Mouse (Mus musculus) heart, postnatal 36 days (tissue): ENCODE results near the gene Cebpz. TPM values are rescaled to one million over a fixed set of nuclear protein-coding genes. Genes with fewer than 3 reads are reported as not detected.
A peak's percentile ranks its signal among the peaks of the same experiment; 100 is the strongest.

Experiments used
- DNase-seq, 2 experiments: peaks; one replicate each; pipeline ENCODE4 v3.0.0; 2021 to 2022
- intact Hi-C: fragments of 180-260 bp; cut with DNase I; formaldehyde crosslinking; loops from one replicate; pipeline ENCODE4 v1.15.1; 2025
- total RNA-seq, 2 experiments: library from RNA; stranded (reverse); gene quantifications; 2 replicates each; pipeline ENCODE4 v1.2.3; 2021

Gene Cebpz
- total RNA-seq: 10 to 100 TPM; 20.7 to 25.2 TPM

- intact Hi-C loops: loop anchor here (5.0 kb wide), 2 partner anchors 86 to 99 kb away; partner anchors contain the start of genes Gpatch11, Heatr5b and Prkd3
- peak; percentile 95 for DNase-seq
Measured at GRCm38 (mm10) chr17:78936466-78937228, at the start of gene Cebpz, which contains the start of gene Ndufaf7. Cebpz (minus strand) TSS chr17:78937066. Ndufaf7 (plus strand) TSS chr17:78937136.

DNA sequence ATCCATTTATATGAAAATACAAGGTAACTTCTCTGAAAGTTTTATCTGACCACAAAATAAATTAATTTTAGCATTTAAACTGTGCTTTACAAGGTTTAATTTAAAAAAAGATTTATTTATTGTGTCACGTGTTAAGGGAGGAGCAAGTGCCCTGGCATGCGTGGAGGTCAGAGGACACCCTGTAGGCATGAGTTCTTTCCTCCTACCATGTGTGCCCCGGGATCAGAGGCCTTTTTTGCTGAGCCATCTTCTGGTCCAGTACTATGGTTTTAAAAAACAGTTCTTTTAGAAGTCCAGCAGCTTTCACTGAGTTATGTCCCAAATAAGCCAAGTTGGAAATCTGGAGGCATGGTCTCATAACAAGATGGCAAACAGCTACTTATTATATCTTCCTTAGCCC is 46.9 kb upstream of the Cebpz start:
- intact Hi-C loops: loop anchor here (5.0 kb wide), 1 partner anchor 594 kb away; no protein-coding TSS in a partner anchor
- DNase-seq: no peak

DNA sequence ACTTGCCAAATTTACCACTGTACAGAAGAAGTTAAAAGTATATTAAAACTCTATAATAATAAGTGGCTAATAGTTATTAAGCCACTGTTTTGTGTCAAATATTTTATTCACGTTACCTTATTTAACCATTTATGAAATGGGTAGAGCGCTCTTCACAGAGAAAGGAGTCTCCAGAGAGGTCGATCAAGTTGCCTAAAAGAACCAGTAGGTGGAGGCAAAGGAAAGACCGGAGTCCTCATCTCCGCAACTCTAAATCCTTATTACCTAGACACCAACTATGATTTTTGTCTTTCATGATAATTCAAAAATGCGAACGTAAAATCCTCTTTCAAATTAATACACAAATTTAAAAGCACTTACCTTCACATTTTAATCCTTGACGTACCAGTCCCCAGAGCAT is 46.3 kb upstream of the Cebpz start:
- intact Hi-C loops: loop anchor here (5.0 kb wide), 1 partner anchor 594 kb away; no protein-coding TSS in a partner anchor
- DNase-seq: no peak

- intact Hi-C loops: no loop called here
- DNase-seq: no peak
Measured at GRCm38 (mm10) chr17:78968500-78968899, 31.6 kb upstream of the Cebpz start.

DNA sequence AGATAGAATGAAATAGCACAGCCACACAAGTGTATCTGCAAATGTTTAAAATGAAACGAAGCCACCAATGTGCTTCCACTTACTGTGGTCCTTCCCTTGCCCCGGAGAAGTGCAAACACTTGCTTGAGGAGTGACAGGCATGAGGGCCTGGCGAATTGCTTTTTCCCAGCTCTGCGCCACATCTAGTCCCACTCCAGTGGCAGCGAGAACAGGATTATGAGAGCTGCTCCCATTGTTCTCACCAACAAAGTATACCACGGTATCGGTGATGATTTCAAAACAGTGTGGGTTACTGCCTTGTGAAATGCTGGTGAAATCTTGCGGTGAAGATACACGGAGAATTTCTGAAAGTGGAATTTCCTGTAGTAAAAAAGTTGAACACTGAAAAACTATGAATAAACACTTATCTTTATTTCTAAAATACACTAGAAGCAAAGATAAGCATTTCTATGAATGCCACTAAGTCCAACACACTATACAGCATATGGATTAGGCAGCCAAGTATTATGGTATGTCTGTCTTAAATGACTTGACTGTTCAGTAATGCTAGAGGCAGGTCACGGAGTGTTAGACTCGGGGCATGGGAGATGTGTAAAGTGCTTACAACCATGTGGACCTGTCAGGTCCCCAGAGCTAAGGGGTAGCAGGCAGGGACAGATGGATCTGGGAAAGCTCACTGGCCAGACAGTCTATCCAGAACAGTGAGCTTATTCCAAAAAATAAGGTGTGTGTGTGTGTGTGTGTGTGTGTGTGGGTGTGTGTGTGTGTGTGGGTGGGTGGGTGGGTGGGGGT is 29.4 kb upstream of the Cebpz start:
- intact Hi-C loops: no loop called here
- no peak for DNase-seq

GRCm38 (mm10) chr17:78964387-78964786 is 27.5 kb upstream of the Cebpz start:
- no peak for DNase-seq
- intact Hi-C loops: no loop called here

GRCm38 (mm10) chr17:78959473-78959872 is 22.6 kb upstream of the Cebpz start:
- DNase-seq: no peak

DNA sequence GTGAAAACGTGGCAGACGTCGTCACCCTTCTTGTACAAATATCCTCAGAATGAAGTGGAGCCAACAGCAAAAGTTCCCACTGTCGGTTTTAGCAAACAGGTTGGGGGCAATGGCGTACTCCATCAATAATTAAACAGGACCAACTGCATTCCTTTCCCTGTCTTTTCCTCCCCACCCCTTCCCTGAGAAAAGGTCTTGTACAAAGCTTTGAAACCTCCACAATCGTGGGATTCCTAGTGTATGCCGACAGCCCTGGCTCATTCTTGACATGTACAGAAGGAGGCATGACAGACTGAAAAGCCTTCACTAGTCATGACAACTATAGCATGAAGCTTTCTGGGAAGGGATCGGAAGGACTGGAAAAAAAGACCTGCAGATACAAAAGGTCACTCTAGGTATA is 16.4 kb upstream of the Cebpz start:
- intact Hi-C loops: no loop called here
- DNase-seq: no peak

More at GRCm38 (mm10) chr17:78959473-78959872, 22.6 kb upstream of the Cebpz start:
- intact Hi-C loops: no loop called here

- intact Hi-C loops: no loop called here
- DNase-seq: no peak
Measured at GRCm38 (mm10) chr17:78952070-78952469, 15.2 kb upstream of the Cebpz start.

DNA sequence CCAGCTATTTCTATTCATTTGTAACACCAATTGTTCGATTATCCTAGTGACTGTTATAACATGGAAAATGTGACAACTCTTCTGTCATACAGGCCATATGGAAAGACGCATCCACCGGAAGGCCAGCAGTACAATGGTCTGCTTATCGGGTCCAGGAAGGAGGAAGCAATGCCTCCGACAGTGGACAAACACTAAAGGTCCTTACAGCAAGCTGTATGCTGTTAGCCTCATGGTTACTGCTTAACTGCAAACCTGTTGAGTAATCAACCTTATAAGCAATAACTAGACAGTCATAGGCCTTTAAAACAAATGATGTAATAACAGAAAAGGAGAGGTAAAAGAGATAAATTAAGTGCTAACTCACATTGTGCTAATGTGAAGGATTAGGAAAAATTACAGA is 14.4 kb upstream of the Cebpz start:
- DNase-seq: no peak
- intact Hi-C loops: no loop called here

DNA sequence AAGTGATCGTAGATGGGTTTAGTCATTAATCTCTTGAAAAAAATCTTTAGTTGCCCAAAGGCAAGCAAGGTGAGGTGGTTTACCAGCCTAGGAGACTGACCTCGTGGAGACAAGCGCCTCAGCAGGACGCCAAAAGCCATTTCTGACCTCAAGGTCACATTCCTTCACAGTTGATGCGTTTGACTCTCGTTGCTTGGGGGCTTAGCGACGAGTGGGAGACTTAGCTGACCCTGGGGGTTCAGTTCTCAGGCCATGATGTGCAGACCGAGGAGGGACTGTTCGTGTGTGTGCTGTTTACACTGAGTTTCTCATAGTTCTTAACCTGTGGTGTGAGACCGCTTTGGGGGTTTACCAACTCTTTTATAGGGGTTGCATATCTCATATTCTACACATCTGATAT is 5.7 kb upstream of the Cebpz start:
- DNase-seq: no peak
- intact Hi-C loops: no loop called here

- intact Hi-C loops: loop anchor here (5.0 kb wide), 2 partner anchors 83 to 102 kb away; partner anchors contain the start of genes Gpatch11, Heatr5b and Prkd3
- DNase-seq: no peak
Measured at GRCm38 (mm10) chr17:78938927-78939326, 2.1 kb upstream of the Cebpz start.

DNA sequence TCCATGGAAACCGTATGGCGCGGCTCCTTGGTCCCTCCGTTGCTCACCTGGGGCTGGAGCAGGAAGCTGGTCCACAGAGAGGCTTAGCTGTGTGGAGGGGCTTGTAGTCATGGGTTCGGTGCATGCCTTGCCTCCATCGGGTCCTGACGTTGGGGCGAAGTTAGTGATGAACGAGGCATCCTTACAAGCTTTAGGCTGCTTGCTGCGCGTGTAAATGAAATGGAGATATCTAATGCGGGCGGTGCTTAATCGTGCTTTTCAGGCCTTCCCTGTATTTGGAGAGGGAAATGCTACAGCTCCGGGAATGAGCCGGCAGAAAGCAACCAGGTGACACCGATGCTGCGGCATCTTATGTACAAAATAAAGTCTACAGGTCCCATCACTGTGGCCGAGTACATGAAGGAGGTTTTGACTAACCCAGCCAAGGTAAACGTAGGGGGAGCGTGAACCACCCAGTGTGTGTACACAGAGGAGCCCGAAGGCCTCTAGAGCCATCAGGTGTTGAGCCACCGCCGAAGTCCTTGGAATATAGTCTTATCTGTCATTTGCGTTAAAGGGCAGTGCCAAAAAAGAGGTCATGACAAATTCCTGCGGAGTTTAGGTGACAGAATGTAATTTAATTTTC is 475 bp upstream of the Cebpz start:
- intact Hi-C loops: loop anchor here (5.0 kb wide), 2 partner anchors 85 to 100 kb away; partner anchors contain the start of genes Gpatch11, Heatr5b and Prkd3
- no peak for DNase-seq

- DNase-seq: no peak
- intact Hi-C loops: loop anchor here (2.0 to 5.0 kb wide), 3 partner anchors 19 to 99 kb away; partner anchors contain the start of genes Cebpzos, Gpatch11, Heatr5b and Prkd3
Measured at GRCm38 (mm10) chr17:78935857-78936256, 1.0 kb downstream of the Cebpz start.

GRCm38 (mm10) chr17:78917696-78918095 is 19.2 kb downstream of the Cebpz start:
- intact Hi-C loops: loop anchor here (2.0 kb wide), 1 partner anchor 17 kb away; no protein-coding TSS in a partner anchor

GRCm38 (mm10) chr17:78916899-78917298 is 20.0 kb downstream of the Cebpz start:
- no peak for DNase-seq
- intact Hi-C loops: loop anchor here (2.0 kb wide), 1 partner anchor 18 kb away; no protein-coding TSS in a partner anchor

More at GRCm38 (mm10) chr17:78917696-78918095, 19.2 kb downstream of the Cebpz start:
- no peak for DNase-seq

DNA sequence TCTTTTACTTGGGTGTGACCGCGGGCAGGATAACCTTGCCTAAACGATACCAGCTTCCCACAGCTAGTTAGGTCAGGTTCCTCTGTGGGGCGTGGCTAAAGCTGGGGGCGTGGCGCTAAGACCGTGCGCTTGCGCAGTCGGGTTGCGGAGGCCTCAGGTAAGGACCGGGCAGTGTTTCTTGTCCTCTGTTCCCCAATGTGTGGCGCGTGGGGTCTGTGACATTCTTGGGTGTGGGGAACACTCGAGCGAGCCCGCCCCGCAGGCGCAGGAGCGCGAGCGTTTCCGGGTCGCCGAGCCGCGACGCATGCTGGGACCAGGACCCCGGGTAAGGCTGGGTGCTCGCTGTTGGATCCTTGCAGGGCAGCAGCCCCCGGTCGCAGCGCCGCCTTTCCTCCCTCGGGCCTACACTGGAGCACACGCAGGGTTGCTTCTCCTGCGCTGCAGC is 20.5 kb downstream of the Cebpz start, which contains the start of gene Cebpzos:
Gene Cebpzos, plus strand, starts transcription at position 132 of the 445 bp plus-strand sequence.
- intact Hi-C loops: loop anchor here (2.0 kb wide), 1 partner anchor 18 kb away; no protein-coding TSS in a partner anchor
- peak; percentile 83 to 85 for DNase-seq

DNA sequence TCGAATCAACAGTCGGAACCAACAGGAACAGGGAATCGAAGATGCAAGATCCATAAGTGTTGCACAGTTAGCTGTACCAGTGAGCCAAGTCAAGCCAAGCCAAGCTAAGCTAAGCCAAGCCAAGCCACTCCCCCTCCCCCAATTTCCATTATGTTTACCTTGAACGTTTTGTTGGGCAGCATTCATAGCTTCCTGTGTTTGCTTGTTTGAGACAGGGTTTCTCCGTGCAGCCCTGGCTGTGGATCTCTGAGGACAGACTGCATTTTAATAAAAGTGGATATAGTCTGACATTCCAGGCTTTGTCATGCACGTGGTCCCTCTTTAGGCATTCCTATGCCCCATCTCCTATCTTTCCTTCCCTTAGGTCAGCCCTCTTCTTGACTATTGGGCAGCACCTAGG is 21.1 kb downstream of the Cebpz start:
- intact Hi-C loops: loop anchor here (2.0 kb wide), 1 partner anchor 19 kb away; no protein-coding TSS in a partner anchor

GRCm38 (mm10) chr17:78913921-78914320 is 22.9 kb downstream of the Cebpz start:
- intact Hi-C loops: loop anchor here (5.0 kb wide), 1 partner anchor 1458 kb away; the partner anchor contains the start of gene Gm10190
- no peak for DNase-seq

More for the DNA sequence above, 21.1 kb downstream of the Cebpz start:
- no peak for DNase-seq

DNA sequence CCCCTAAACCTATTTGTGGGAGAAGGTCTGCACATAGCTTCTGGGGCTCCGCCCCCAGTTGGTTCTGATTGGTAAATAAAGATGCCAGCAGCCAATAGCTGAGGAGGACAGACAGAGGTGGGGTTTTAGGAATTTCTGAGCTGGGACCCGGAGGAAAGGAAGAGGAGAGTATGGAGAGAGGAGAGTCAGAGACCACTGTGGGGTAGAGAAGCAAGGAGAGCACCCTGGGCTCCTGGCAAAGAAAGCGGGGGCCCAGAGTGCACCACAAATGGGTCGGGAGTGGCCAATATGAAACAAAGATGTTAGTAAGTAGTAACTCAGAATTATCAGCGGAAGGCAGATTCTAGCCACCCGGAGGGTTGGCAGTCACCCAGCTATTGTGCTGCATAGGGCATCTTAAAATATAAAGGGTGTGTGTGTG is 24.0 kb downstream of the Cebpz start:
- DNase-seq: no peak
- intact Hi-C loops: loop anchor here (5.0 kb wide), 1 partner anchor 1459 kb away; the partner anchor contains the start of gene Gm10190
